Mouse (Mus musculus) activated CD4-positive, CD25-positive, alpha-beta regulatory T cell, adult 4 months (primary cell): ENCODE results near the gene Tcf21. TPM values are rescaled to one million over a fixed set of nuclear protein-coding genes. Genes with fewer than 3 reads are reported as not detected.

Source experiments
- ATAC-seq: one replicate; pipeline ENCODE4 v1.8.0; 2017
- polyA plus RNA-seq, 2 experiments: library from polyadenylated mRNA; unstranded; fragments of 100-300 nt; shearing (Covaris generic); gene quantifications; one replicate each; pipeline ENCODE4 v1.2.1; 2017

Gene Tcf21
- not detected for polyA plus RNA-seq

- no peak for ATAC-seq
These were observed at the start of gene Tcf21 for GRCm38 (mm10) chr10:22819871-22820590. Gene Tcf21 (minus strand): TSS chr10:22820174.

DNA sequence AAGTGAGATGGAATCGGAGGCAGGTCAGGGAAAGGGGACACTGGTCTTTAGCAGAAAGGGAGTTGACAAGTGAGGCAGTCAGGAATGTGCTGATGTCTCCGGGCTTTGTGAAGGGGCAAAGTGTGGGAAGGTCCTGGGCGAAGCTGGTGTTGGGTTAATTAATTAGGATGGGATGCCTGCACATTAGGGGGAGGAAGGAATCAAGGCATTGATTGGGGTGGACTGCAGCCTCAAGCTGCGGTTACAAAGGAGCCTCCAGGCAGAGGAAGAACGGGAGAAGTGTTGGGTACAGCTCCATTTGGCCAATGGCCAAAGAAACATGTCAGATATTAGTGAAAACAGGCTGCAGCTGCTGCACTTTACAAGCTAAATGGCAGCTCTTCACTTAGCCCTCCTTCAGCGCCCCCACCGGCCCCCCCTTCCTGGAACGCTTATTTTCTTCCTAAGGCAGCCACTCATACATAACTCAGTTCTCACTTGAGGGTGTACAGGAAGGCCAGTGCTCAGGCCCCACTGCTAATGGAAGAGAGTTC is 48.5 kb upstream of the Tcf21 start:
- no peak for ATAC-seq

DNA sequence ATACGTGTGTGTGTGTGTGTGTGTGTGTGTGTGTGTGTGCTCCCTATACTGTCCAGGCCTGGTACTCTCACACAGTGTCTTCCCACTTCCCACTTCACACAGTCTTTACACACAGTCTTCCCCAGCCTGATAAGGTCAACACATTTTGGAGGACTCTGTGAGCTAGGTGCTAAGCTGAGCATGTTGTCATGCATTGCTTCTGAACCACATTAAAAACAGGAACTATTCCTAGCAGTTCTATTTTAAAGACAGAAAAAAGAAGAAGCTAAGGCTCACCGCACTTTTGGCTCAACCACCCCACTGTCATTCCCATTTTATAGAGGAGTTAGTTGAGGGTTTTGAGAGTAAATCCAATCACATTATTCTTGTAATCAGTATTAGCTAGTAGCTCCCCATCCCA is 47.2 kb upstream of the Tcf21 start:
- no peak for ATAC-seq

GRCm38 (mm10) chr10:22858111-22858510 is 38.1 kb upstream of the Tcf21 start:
- ATAC-seq = no peak

- no peak for ATAC-seq
These were observed 34.4 kb upstream of the Tcf21 start for GRCm38 (mm10) chr10:22854330-22854729.

DNA sequence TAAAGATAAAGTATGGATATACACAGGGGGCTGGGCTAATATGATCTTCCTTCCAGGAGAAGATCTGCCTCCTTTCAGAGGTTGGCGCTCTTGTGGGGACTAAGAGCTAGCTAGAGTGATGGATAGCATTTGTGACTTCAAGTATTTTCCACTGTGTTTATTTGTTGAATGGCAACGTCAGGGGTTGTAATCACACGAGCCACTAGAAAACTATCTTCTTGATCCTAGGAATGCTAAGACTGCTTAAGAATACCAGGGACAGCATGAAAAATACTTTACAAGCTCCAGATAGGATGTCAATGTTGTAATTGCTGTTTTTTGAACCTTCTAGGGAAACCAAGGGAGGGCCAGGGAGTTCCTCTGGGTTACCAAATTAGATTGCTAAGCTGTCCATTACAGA is 25.4 kb upstream of the Tcf21 start:
- ATAC-seq = no peak

GRCm38 (mm10) chr10:22844731-22845130 is 24.8 kb upstream of the Tcf21 start:
- no peak for ATAC-seq

DNA sequence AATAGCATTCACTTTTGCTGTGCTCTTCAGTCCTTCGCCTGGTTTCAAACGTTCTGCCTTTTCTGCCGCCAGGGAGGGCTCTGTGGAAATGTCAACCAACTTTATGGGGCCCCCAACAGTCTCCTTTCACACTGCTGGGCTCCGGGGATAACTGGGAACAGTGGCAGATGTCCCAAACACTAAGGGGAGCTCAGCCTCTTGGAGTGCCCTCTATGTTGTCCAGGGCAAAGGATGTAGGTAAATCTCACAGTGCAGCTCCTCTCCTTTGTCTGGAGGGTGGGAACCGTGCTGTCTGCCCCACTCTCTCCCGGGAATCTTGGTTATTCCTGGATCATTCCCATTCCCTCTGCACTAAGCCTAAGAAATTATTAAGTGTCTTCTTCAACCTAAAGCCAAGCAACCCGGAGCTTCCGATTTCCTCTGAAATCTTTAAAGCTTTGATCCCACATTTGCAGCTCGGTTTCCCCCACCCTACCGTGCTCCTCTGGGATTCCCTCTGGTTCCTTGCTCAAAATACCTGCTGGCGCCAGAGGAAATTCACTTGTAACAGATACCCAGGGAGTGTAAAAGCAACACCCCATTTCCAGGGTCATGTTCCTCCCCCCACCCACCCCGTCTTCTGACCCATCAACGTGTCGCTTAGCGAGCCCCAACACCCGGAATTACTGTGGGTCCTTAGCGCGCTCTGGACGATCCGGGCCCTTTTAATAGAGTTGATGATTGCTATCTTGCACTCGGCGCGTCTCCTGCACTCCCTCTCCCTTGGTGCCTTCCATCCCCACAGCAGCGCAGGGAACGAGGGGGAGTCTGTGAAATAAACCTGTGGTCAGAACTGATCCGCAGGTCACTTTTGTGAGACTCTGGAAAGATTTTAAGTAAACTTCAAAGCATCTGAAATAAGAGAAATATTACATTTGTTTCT is 23.7 kb upstream of the Tcf21 start:
- ATAC-seq = no peak

- ATAC-seq = no peak
These were observed 22.9 kb upstream of the Tcf21 start for GRCm38 (mm10) chr10:22842781-22843439.

DNA sequence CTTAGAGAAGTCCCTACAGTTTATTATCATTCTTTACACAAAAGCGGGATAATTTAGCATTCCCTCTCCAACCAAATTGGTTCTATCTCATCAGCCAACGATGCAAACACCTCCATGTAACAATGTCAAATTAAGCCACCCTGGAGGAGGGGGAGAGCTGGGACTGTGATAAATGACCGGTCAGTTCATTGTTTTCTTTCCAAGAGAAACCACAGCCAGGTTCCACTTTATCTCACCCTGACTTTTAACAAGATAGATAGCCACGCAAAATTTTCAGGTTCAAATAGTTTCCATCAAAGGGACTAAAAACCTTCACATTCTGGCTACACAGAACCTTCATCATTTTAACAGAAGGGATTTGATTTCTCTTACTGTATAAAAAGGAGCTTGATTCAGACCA is 22.1 kb upstream of the Tcf21 start:
- ATAC-seq = no peak

GRCm38 (mm10) chr10:22826244-22826643 is 6.3 kb upstream of the Tcf21 start:
- ATAC-seq = no peak

- ATAC-seq = no peak
These were observed 2.9 kb upstream of the Tcf21 start for GRCm38 (mm10) chr10:22822896-22823295.

GRCm38 (mm10) chr10:22822486-22822885 is 2.5 kb upstream of the Tcf21 start:
- no peak for ATAC-seq

- ATAC-seq = no peak
These were observed 1.7 kb upstream of the Tcf21 start for GRCm38 (mm10) chr10:22821709-22822108.

DNA sequence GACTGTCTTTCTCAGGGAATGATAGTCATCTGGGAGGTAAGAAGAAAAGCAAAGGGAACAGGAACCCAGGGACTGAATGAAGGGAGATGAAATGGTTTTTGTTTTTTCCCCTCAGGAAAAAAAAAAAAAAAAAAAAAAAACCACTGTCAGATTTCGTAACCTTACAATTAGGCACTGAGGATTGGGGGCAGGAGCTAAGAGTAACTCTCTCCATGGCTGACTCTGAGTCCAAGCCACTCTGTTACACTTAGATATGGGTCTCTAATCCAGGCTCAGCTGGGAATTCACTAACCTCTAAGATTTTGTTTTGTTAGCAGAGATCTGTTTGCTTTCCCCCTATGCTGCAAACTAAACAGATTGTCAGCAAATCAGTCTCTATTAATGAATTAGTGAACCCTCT is 1.3 kb upstream of the Tcf21 start:
- no peak for ATAC-seq

DNA sequence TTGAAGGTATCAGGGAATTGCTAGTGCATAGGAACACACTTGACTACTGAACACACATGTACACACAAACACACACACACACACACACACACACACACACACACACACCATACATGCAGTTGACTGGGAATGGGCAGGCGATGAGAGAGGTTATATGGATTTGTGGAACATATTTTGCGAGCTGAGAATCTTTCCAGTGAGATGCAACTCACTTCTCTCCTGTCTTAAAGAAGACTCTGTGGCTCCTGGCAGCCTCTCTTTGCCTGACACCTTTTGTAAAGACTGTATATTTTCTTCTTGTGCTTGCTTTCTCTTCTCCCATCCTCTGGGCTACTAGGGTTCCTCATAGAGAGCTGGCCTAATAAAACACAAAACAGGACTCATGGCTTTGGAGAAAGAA is 867 bp upstream of the Tcf21 start:
- no peak for ATAC-seq

- no peak for ATAC-seq
These were observed 619 bp downstream of the Tcf21 start for GRCm38 (mm10) chr10:22819239-22819870.

DNA sequence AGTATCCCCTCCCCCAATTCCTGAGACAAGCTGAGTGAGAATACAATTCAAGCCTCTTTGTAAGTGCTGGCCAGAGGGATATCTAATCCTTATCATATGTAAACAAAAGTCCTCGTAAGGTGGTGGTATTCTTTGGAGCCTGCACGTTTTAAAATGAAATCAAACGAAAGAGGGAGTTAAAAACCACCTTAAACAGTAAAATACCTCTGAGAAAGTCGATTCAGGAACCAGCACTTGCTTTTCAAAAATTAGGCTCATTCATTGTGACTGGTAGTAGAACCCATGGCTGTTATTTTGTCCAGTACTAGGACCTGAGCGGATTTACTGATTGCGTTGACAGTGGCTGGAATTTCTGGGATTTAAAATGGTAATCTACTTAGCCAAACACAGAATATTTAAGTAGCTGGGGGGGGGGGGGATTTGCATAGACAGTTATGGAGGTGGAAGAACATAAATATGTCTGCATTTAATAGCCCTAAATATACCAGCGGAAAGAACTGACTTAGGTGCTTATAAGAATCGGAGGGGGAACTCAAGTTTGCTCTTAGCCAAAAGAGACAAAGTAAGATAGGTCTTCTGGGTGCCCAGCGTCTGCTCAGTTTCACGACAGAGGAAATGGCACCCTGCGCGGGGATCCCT is 1.3 kb downstream of the Tcf21 start:
- ATAC-seq = no peak

DNA sequence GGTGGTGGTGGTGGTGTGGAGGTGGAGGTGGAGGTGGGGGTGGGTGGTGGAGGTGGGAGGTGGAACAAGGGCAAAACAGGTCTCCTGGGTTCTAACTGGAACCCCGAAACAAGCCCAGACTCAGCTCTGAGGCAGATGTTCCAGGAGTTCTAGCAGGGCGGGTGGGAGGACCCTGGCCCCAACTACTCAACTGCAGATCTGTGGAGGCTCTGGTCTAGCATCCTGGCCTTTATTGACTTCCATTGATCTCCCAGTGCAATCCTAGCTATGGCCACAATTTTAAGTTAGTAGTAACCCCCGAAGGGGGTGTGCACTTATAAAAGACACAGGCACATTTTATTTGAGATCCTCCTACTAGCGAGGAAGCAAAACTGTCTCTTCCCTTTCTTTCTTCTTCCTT is 2.0 kb downstream of the Tcf21 start:
- no peak for ATAC-seq

DNA sequence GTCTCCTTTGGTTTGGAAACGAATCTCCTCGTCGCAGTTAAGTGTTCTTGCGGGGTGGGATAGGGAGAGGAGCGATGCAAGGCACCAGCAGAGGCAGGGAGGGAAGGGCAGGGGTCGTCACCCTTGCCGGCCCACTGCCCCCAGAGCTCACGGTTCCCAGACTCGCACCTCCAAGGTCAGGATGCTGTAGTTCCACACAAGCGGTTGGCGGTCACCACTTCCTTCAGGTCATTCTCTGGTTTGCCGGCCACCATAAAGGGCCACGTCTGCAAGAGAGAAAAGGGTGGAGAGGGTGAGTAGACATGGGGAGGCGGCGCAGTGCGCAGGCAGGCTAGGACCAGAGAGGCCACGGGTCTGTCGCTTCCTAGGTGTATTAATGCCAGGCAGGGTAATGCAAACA is 2.4 kb downstream of the Tcf21 start:
- ATAC-seq = no peak

DNA sequence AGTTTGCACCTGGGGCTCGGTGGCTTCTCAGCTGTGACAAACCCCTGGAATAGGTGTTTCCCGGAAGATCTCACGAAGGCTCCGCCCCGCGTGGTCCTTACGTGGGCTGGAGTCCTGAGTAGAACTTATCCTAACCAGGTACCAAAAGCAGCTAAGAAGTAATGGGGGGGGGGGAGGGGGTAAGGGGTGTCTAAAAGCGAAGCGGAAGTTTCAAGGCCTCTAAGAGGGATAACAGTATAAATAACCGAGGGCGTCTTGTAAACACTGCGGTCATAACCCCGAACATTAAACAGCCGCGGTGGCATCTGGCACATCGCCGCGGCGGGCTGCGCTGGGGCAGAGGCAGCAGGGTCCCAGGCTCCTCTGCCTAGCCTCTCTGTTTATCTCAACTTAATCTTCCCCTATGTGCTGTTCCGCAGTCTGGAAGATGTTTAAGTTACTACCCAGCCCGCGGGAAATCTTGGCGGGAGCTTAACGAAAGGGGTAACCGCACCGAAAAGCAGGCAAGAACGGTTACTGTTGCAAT is 3.7 kb downstream of the Tcf21 start:
- no peak for ATAC-seq
